Mouse (Mus musculus): ENCODE results near the gene Tmem86a. TPM values are rescaled to one million over a fixed set of nuclear protein-coding genes. Genes with fewer than 3 reads are reported as not detected.

Gene Tmem86a
- polyA plus RNA-seq, 1 experiment from 2014 or later, result 25.4 TPM

- Histone ChIP-seq H3K27ac (replicated peaks) (no peak overlapping the region), H3K4me1 (peaks cover 25% of the 10 kb centered on the region), H3K4me2 (no peak overlapping the region), H3K27me3 (replicated peaks) (no peaks in the 10 kb centered on the region), H3K4me3 (replicated peaks) (no peak overlapping the region), H3K9me3 (replicated peaks) (no peaks in the 10 kb centered on the region), H3K36me3 (0 out of 2 replicates have a peak, but pooled peaks cover 10% of the 10 kb centered on the region), H3K9ac (replicated peaks) (no peak overlapping the region)
- no peak for ATAC-seq (ENCODE audit: low FRiP score)
- 87% methylated on average over 9 of the region's 9 CpGs for WGBS
Observed at GRCm38 (mm10) chr7:47055744-47056143, 5.3 kb downstream of the Tmem86a start.

GRCm38 (mm10) chr7:47056273-47056672 lies 5.9 kb downstream of the Tmem86a start:
- no peaks in the 10 kb centered on the region for H3K27me3 ChIP-seq (replicated peaks)
- no peak overlapping the region for H3K9ac ChIP-seq (replicated peaks)
- H3K4me2 ChIP-seq, result no peak overlapping the region
- no peak overlapping the region for H3K4me3 ChIP-seq (replicated peaks)
- no peak for ATAC-seq (ENCODE audit: low FRiP score)
- H3K9me3 ChIP-seq (replicated peaks), result no peaks in the 10 kb centered on the region
- WGBS, result 84% methylated on average over 4 of the region's 4 CpGs
- H3K27ac ChIP-seq (replicated peaks), result no peak overlapping the region
- H3K4me1 ChIP-seq, result peaks cover 20% of the 10 kb centered on the region
- 0 out of 2 replicates have a peak, but pooled peaks cover 10% of the 10 kb centered on the region for H3K36me3 ChIP-seq

- H3K4me1 ChIP-seq, result no peaks in the 10 kb centered on the region
- 88% methylated on average over 7 of the region's 7 CpGs for WGBS
- ATAC-seq (ENCODE audit: low FRiP score), result no peak
- no peak overlapping the region for H3K9ac ChIP-seq (replicated peaks)
- H3K9me3 ChIP-seq (replicated peaks), result no peaks in the 10 kb centered on the region
- H3K36me3 ChIP-seq, result no peaks in the 10 kb centered on the region
- H3K4me3 ChIP-seq (replicated peaks), result no peak overlapping the region
- no peaks in the 10 kb centered on the region for H3K27me3 ChIP-seq (replicated peaks)
- H3K4me2 ChIP-seq, result no peak overlapping the region
- no peak overlapping the region for H3K27ac ChIP-seq (replicated peaks)
Observed at GRCm38 (mm10) chr7:47059339-47059738, 8.9 kb downstream of the Tmem86a start.

- no peak overlapping the region for H3K27ac ChIP-seq (replicated peaks)
- H3K36me3 ChIP-seq, result no peaks in the 10 kb centered on the region
- no peak overlapping the region for H3K4me3 ChIP-seq (replicated peaks)
- no peaks in the 10 kb centered on the region for H3K9me3 ChIP-seq (replicated peaks)
- no peak overlapping the region for H3K9ac ChIP-seq (replicated peaks)
- H3K27me3 ChIP-seq (replicated peaks), result no peaks in the 10 kb centered on the region
- no peak for ATAC-seq (ENCODE audit: low FRiP score)
- WGBS, result 90% methylated on average over 5 of the region's 5 CpGs
- no peak overlapping the region for H3K4me2 ChIP-seq
- H3K4me1 ChIP-seq, result no peaks in the 10 kb centered on the region
Observed at GRCm38 (mm10) chr7:47061560-47061959, 11.2 kb downstream of the Tmem86a start.

GRCm38 (mm10) chr7:47066942-47067341 lies 16.5 kb downstream of the Tmem86a start:
- 83% methylated on average over 3 of the region's 3 CpGs for WGBS
- Histone ChIP-seq H3K4me3 (replicated peaks) (no peak overlapping the region), H3K4me1 (no peaks in the 10 kb centered on the region), H3K27me3 (replicated peaks) (no peaks in the 10 kb centered on the region), H3K36me3 (no peaks in the 10 kb centered on the region), H3K9ac (replicated peaks) (no peak overlapping the region), H3K27ac (replicated peaks) (no peak overlapping the region), H3K9me3 (replicated peaks) (no peaks in the 10 kb centered on the region), H3K4me2 (no peak overlapping the region)
- ATAC-seq (ENCODE audit: low FRiP score), result no peak

- H3K4me2 ChIP-seq, result no peak overlapping the region
- H3K4me3 ChIP-seq (replicated peaks), result no peak overlapping the region
- H3K27me3 ChIP-seq (replicated peaks), result no peaks in the 10 kb centered on the region
- ATAC-seq (ENCODE audit: low FRiP score), result no peak
- no peak overlapping the region for H3K27ac ChIP-seq (replicated peaks)
- WGBS, result 80% methylated on average over 5 of the region's 5 CpGs
- no peaks in the 10 kb centered on the region for H3K36me3 ChIP-seq
- H3K4me1 ChIP-seq, result no peaks in the 10 kb centered on the region
- no peaks in the 10 kb centered on the region for H3K9me3 ChIP-seq (replicated peaks)
- H3K9ac ChIP-seq (replicated peaks), result no peak overlapping the region
Observed at GRCm38 (mm10) chr7:47067879-47068278, 17.5 kb downstream of the Tmem86a start.

GRCm38 (mm10) chr7:47072551-47072950 lies 22.1 kb downstream of the Tmem86a start:
- no peak overlapping the region for H3K9ac ChIP-seq (replicated peaks)
- no peak overlapping the region for H3K4me3 ChIP-seq (replicated peaks)
- H3K27ac ChIP-seq (replicated peaks), result no peak overlapping the region
- no peaks in the 10 kb centered on the region for H3K27me3 ChIP-seq (replicated peaks)
- no peak for ATAC-seq (ENCODE audit: low FRiP score)
- no peaks in the 10 kb centered on the region for H3K9me3 ChIP-seq (replicated peaks)
- peaks cover 9% of the 10 kb centered on the region for H3K4me1 ChIP-seq
- H3K36me3 ChIP-seq, result 0 out of 2 replicates have a peak, but pooled peaks cover 5% of the 10 kb centered on the region
- 78% methylated on average over 5 of the region's 5 CpGs for WGBS
- H3K4me2 ChIP-seq, result no peak overlapping the region

GRCm38 (mm10) chr7:47073536-47074521 lies 23.4 kb downstream of the Tmem86a start:
- Histone ChIP-seq H3K36me3 (peaks cover 13% of the 10 kb centered on the region), H3K4me2 (no peak overlapping the region), H3K9me3 (replicated peaks) (no peaks in the 10 kb centered on the region), H3K4me3 (replicated peaks) (no peak overlapping the region), H3K9ac (replicated peaks) (no peak overlapping the region), H3K4me1 (peaks cover 9% of the 10 kb centered on the region), H3K27me3 (replicated peaks) (no peaks in the 10 kb centered on the region), H3K27ac (replicated peaks) (no peak overlapping the region; the same call in 1 of the 2 replicates)
- ATAC-seq (ENCODE audit: low FRiP score), result no peak
- WGBS, result 56% methylated on average over 18 of the region's 18 CpGs

GRCm38 (mm10) chr7:47076193-47076592 lies 25.8 kb downstream of the Tmem86a start:
- H3K4me2 ChIP-seq, result no peak overlapping the region
- peaks cover 9% of the 10 kb centered on the region for H3K4me1 ChIP-seq
- no peak overlapping the region for H3K27ac ChIP-seq (replicated peaks)
- no peaks in the 10 kb centered on the region for H3K27me3 ChIP-seq (replicated peaks)
- 89% methylated on average over 6 of the region's 6 CpGs for WGBS
- peaks cover 33% of the 10 kb centered on the region for H3K36me3 ChIP-seq
- no peak overlapping the region for H3K9ac ChIP-seq (replicated peaks)
- no peak overlapping the region for H3K4me3 ChIP-seq (replicated peaks)
- no peak for ATAC-seq (ENCODE audit: low FRiP score)
- H3K9me3 ChIP-seq (replicated peaks), result no peaks in the 10 kb centered on the region

GRCm38 (mm10) chr7:47076729-47077128 lies 26.3 kb downstream of the Tmem86a start:
- ATAC-seq (ENCODE audit: low FRiP score), result no peak
- Histone ChIP-seq H3K9me3 (replicated peaks) (no peaks in the 10 kb centered on the region), H3K4me2 (no peak overlapping the region), H3K4me1 (peaks cover 9% of the 10 kb centered on the region), H3K36me3 (peaks cover 38% of the 10 kb centered on the region), H3K9ac (replicated peaks) (no peak overlapping the region), H3K4me3 (replicated peaks) (no peak overlapping the region), H3K27ac (replicated peaks) (no peak overlapping the region), H3K27me3 (replicated peaks) (no peaks in the 10 kb centered on the region)
- 75% methylated on average over 3 of the region's 3 CpGs for WGBS

GRCm38 (mm10) chr7:47077451-47077850 lies 27.1 kb downstream of the Tmem86a start:
- peaks cover 9% of the 10 kb centered on the region for H3K4me1 ChIP-seq
- H3K9me3 ChIP-seq (replicated peaks), result no peaks in the 10 kb centered on the region
- H3K4me2 ChIP-seq, result no peak overlapping the region
- no peaks in the 10 kb centered on the region for H3K27me3 ChIP-seq (replicated peaks)
- H3K36me3 ChIP-seq, result peaks cover 45% of the 10 kb centered on the region
- WGBS, result 73% methylated on average over 8 of the region's 8 CpGs
- no peak overlapping the region for H3K27ac ChIP-seq (replicated peaks)
- no peak overlapping the region for H3K4me3 ChIP-seq (replicated peaks)
- ATAC-seq (ENCODE audit: low FRiP score), result no peak
- H3K9ac ChIP-seq (replicated peaks), result no peak overlapping the region

- Histone ChIP-seq H3K27ac (replicated peaks) (no peak overlapping the region), H3K27me3 (replicated peaks) (no peaks in the 10 kb centered on the region), H3K4me2 (no peak overlapping the region), H3K9me3 (replicated peaks) (no peaks in the 10 kb centered on the region), H3K4me1 (no peaks in the 10 kb centered on the region), H3K4me3 (replicated peaks) (no peak overlapping the region), H3K36me3 (peaks cover 76% of the 10 kb centered on the region), H3K9ac (replicated peaks) (no peak overlapping the region)
- ATAC-seq (ENCODE audit: low FRiP score), result no peak
- 70% methylated on average over 3 of the region's 3 CpGs for WGBS
Observed at GRCm38 (mm10) chr7:47080868-47081267, 30.5 kb downstream of the Tmem86a start.
